15 mouse cellular contexts compared by ENCODE assay signal in the genomic region with DNA sequence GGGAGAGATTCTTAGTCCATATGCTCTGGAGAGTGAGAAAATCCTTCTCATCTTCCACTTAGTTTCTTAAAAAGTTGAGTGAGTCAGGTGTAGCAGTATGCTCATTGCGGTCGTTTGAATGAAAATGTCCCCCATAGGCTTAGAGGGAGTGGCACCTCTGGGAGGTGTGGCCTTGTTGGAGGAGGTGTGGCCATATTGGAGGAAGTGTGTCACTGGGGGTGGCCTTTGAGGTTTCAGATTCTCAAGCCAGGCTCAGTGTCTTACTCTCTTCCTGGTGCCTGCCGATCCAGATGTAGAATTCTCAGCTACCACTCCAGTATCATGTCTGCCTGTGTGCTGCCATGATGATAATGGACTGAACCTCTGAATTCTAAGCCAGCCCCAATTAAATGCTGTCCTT.
DNase-seq lines count a peak whose midpoint lies in the region.
"Had no signal": no experiment of that assay in that cellular context is flagged by ENCODE, and none has a peak within 500 bp of the region (broad histone marks: within the 10 kb centered on the region; RNA-seq: fewer than 3 reads in every experiment).

No protein-coding gene starts in this region.

- DNase-seq in heart, adult 11 months: peak; percentile 72
- DNase-seq in heart, adult 18-20 months: no peak
- DNase-seq in R1 (ENCODE audit: low read depth, low spot score): peak; percentile 61
- no peak for DNase-seq in gastrocnemius, postnatal 14 days
- DNase-seq: adrenal gland, adult 2 months; adrenal gland, adult 8-10 months; adrenal gland, postnatal 10 days; adrenal gland, postnatal 14 days; adrenal gland, postnatal 25 days; adrenal gland, postnatal 36 days; B cell, adult 2 months; cerebellum, adult 11 months; cerebellum, adult 11-12 months; cerebellum, adult 18-20 months; cerebellum, adult 2 months had no signal

- intact Hi-C loops in gastrocnemius, postnatal 14 days (cut with DNase I; ENCODE audit: low total_unique reads): no loop called here

Comparison
In these comparisons a context has a peak if more than half of its experiments do, and no peak if none do; other contexts are left out.
1. DNase-seq: peak in heart, adult 11 months (single experiment) and R1 (single experiment); none in heart, adult 18-20 months (0 of 2) and gastrocnemius, postnatal 14 days (single experiment).